Mouse (Mus musculus) neural tube, embryonic 10.5 days (tissue): ENCODE data around the gene Nudt15.

Source experiments
- DNase-seq: peaks from one replicate; pipeline ENCODE4 v3.0.0-alpha.2; 2017; ENCODE audit warnings: low spot score; ENCODE audit errors: extremely low spot score

Nudt15 gene

DNA sequence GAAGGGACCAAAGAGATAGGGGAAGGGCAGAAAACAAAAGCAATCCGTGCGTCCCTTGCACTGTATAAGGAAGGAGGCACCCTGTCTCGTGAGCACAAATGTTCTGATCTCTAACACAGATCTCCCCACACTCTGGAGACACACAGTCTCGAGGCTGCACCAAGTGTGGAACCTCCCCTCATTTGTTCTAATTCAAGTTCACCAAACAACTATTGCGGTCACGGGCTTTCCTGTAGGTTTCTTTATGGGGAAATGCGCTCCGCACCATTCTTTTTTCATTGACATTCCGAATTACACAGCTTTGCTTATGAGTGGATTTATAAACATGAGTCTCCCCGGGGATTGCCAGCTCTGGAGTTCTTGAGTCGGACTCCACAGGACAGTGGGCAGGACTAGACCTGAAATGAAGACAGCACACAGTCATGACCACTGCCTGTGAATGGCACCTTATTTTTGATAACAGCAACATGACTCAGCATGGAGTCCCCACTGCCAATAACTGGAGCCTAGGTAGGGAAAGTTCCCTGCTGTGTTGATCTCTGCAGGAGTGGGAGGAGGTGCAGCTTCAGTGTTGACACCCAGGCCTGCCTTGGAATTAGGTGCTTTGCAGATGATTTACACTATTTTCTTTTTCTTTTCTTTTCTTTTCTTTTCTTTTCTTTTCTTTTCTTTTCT is 40.2 kb downstream of the Nudt15 start:
- DNase-seq, result no peak

- DNase-seq, result no peak
Observed at GRCm38 (mm10) chr14:73507200-73507599, 40.8 kb downstream of the Nudt15 start.

GRCm38 (mm10) chr14:73506283-73506682 is 41.8 kb downstream of the Nudt15 start:
- DNase-seq, result no peak

GRCm38 (mm10) chr14:73503237-73503933 is 44.7 kb downstream of the Nudt15 start:
- DNase-seq, result no peak

DNA sequence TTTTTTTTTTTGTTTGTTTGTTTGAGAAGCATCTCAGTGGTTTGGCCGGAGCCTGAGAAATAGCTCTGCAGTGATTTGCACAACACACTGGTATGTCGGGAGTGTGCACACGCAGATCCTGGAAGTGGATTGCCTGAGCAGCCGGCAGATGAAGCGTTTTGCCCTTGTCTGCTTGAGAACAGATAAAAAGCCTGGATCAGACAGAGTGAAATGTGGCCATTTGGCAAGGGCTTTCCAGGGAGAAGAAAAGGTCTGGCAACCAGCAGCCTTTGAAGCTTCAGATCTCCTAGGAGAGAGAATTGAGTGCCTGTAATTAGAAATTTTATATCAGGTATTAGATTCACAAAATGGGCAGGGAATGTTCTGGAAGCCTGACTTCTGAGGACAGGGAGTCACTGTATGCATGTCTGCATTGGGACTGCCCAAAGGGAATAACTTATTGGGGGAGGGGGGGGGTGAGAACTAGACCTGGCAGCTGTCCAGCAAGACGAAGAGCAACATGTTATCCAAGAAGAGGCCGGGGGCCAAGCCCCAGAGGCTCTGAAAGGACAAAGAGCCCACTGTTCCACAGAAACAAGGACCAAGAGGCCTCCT is 45.4 kb downstream of the Nudt15 start:
- peak; percentile 19 for DNase-seq

GRCm38 (mm10) chr14:73501721-73502120 is 46.3 kb downstream of the Nudt15 start:
- DNase-seq, result no peak

- no peak for DNase-seq
Observed at GRCm38 (mm10) chr14:73501283-73501682, 46.8 kb downstream of the Nudt15 start.

DNA sequence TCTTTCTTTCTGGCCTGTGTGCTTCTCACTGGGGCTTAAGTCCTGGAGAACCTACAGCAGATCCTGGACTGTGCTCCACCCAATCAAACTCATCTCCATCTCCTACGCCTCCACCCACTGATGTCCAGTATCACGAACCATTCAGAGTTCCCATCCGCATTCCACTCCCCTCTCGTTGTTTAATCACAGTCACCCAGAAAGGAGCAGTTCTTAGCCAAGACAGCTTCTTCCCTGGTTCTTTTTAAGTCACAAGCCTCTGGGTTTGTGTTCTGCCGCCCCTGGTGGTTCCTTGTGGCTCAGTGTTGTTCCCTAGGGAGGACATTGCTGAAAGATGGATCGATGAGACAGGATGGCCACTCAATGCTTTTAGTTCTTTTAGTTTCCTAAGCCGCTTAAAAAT is 52.3 kb downstream of the Nudt15 start:
- no peak for DNase-seq

- no peak for DNase-seq
Observed at GRCm38 (mm10) chr14:73494122-73494521, 53.9 kb downstream of the Nudt15 start.

GRCm38 (mm10) chr14:73493356-73493755 is 54.7 kb downstream of the Nudt15 start:
- no peak for DNase-seq

GRCm38 (mm10) chr14:73486641-73487040 is 61.4 kb downstream of the Nudt15 start:
- no peak for DNase-seq

DNA sequence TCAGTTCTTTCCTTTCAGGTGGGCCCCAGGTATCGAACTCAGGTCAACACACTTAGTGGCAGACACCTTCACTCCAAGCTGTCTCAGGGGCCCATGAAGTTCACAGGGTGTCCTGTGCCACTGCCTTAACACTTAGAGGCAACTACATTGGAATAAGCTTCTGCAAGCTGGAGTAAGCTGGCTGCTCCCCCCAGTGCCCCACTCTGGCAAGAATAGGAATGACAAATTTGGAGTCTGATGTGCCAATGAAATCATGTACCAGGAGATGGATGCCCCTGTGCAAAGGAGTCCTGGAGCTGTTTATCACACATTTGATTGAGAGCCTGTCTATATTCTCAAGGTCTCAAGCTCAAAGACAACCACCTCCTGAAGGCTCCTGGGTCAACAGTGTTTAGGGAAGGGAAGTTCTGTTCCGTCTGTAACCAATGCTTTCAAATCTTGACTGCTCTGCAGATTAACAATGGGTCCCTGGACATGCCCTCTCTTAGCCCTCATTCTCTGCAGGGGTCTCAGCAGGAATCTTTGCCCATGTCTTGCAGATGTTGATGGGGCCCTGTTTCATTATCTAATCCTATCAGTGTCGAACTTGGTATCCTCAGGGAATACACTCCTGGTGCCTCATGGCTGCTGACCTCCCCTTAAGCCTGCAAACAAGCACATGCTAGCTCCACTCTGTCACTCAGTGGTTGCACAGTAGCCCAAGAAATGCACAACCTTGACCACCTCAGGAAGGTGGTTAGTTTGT is 63.5 kb downstream of the Nudt15 start:
- DNase-seq, result no peak

DNA sequence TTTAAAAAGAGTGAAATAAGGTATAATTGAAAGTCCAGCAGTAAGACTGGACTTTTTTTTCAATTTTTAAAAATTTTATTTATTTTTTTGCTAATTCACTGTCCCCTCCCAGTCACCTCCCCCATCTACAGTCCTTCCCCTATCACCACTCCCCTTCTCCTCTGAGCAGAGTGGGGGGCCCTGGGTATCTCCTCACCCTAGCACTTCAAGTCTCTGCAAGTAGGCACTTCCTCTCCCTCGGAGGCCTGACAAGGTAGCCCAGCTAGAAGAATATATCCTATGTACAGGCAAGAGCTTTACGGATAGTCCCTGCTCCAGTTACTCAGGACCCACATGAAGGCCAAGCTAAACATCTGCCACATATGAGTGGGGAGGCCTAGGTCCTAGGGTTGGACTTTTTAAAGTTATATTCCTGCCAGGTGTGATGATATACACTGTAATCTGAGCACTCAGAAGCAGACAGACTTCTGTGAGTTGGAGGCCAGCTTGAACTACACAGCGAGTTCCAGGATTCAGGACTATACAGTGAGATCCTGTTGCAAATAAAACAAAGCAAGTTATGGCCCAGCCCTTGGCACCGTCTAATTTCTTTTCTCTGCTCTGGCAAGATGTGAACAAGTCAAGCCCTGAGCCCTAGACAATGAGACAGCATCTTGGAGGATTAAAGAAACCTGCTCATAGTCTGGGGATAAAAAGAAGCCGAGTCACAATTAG is 64.4 kb downstream of the Nudt15 start:
- no peak for DNase-seq

DNA sequence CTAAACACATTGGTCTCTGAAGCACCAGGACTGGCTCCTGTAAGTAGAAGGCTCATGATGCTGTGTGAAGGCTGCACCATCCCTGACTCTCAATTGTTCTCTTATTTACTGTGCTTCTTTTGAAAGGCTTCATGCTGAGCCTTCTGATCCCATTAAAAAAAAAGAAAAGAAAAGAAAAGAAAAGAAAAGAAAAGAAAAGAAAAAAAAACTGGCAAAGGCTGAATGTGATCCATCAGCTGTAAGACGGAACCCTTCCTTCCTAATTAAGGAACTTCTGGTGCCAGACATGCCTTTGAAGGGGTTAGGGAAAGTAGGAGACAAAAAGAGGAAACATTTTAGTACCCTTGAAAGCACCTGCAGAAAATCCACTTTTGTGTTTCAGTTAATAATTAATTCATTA is 68.3 kb downstream of the Nudt15 start:
- DNase-seq, result no peak

GRCm38 (mm10) chr14:73478321-73478720 is 69.7 kb downstream of the Nudt15 start:
- DNase-seq, result no peak

GRCm38 (mm10) chr14:73477077-73477476 is 71.0 kb downstream of the Nudt15 start:
- DNase-seq, result no peak

GRCm38 (mm10) chr14:73476361-73476934 is 71.6 kb downstream of the Nudt15 start:
- no peak for DNase-seq

DNA sequence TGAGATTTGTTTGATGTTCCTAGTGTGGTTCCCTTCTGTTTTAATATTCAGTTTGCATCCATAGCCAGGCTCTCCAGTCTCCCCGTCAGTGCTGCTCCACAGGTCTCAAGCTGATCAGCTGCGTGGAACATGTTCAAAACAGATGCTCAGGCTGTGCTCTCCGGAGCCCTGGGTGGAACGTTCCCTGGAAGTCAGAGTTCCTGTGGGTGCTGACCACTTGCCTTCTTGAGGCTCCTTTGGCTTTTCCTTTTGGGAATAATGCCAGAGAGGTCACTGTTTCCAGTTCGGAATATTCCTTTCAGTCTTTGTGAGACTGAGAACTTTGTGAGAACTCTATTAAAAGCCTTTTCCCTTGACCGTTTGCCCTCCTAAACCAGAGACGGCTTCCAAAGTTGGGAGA is 72.5 kb downstream of the Nudt15 start:
- no peak for DNase-seq

GRCm38 (mm10) chr14:73474636-73475093 is 73.4 kb downstream of the Nudt15 start:
- no peak for DNase-seq

GRCm38 (mm10) chr14:73473670-73474460 is 74.2 kb downstream of the Nudt15 start:
- no peak for DNase-seq
